In the genomic region with DNA sequence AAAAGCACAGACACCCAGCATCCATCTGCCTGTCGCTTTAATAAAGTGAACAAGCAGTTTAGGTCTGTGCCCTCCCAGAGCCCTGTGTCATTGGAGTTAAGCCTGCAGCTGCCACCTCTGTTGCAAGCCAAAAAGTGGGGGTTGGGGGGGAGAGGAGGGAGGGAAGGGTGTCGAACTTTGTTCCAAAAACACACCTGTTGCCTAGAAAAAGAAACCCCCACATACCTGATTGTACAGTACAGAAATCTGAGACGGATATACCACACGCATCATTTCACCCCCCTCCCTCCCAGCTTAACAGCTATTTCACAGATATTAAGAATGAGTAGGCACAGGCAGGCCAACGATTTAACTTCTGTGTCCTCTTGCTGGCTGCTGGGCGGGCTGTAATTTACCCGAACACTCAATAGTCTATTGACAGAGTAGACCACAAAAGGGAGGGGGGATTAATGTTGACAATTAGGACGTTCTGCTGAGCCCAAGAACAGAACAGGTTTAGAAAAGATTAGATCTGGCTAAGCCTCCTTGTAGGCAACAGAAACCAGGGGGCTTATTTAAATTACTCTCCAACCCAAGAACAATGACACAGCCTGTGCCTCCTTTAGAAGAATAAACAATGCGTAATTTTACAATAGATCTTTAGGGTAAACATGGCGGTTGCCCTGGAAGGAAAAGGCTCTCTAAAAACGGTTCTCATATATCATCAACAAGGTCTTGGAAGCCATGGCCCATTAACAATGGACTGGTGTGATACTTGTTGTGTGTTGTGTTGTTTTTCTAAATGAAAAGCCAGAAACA, we compare ENCODE assay signal across 8 mouse cellular contexts. TPM values are rescaled to one million over a fixed set of nuclear protein-coding genes. Genes with fewer than 3 reads are reported as not detected.
DNase-seq lines count a peak whose midpoint lies in the region; ATAC-seq lines count a peak whose summit lies in the region.

No protein-coding gene starts in this region.

- peaks cover 23% of the 10 kb centered on the region for H3K4me1 ChIP-seq in embryonic facial prominence, embryonic 10.5 days
- no peaks in the 10 kb centered on the region for H3K4me1 ChIP-seq in hindbrain, embryonic 11.5 days (replicated peaks; ENCODE audit: control insufficient read depth, insufficient read depth, low read length)
- H3K4me1 ChIP-seq in midbrain, embryonic 16.5 days (ENCODE audit: control insufficient read depth, insufficient read depth, low read length), result peaks cover 12% of the 10 kb centered on the region; the same call in 1 of the 2 replicates

- 10% methylated on average over 11 of the region's 11 CpGs for WGBS in embryonic facial prominence, embryonic 10.5 days
- 14% methylated on average over 11 of the region's 11 CpGs for WGBS in hindbrain, embryonic 11.5 days
- 5% methylated on average over 11 of the region's 11 CpGs for WGBS in midbrain, embryonic 16.5 days

- peak overlapping the region; percentile 24; the same call in 1 of the 2 replicates for H3K4me3 ChIP-seq in embryonic facial prominence, embryonic 10.5 days
- H3K4me3 ChIP-seq in hindbrain, embryonic 11.5 days (ENCODE audit: low read depth, low read length), result no peak overlapping the region
- H3K4me3 ChIP-seq in midbrain, embryonic 16.5 days (ENCODE audit: low read depth, low read length), result no peak overlapping the region

- no peak overlapping the region for H3K4me2 ChIP-seq in hindbrain, embryonic 11.5 days (replicated peaks; ENCODE audit: low read depth, low read length)
- H3K4me2 ChIP-seq in midbrain, embryonic 16.5 days (ENCODE audit: low read length), result peak overlapping the region; percentile 39

- no peak overlapping the region for H3K9ac ChIP-seq in hindbrain, embryonic 11.5 days (ENCODE audit: low read depth, low read length)
- H3K9ac ChIP-seq in midbrain, embryonic 16.5 days (ENCODE audit: low read depth, low read length), result 0 out of 2 replicates have a peak overlapping the region, but pooled peaks have one; percentile 6

- H3K36me3 ChIP-seq in embryonic facial prominence, embryonic 10.5 days (replicated peaks), result no peaks in the 10 kb centered on the region
- no peaks in the 10 kb centered on the region for H3K36me3 ChIP-seq in hindbrain, embryonic 11.5 days (ENCODE audit: control insufficient read depth, insufficient read depth, low read length)
- no peaks in the 10 kb centered on the region for H3K36me3 ChIP-seq in midbrain, embryonic 16.5 days (ENCODE audit: control insufficient read depth, insufficient read depth, low read length)

- no peaks in the 10 kb centered on the region for H3K9me3 ChIP-seq in embryonic facial prominence, embryonic 10.5 days
- H3K9me3 ChIP-seq in hindbrain, embryonic 11.5 days (ENCODE audit: control insufficient read depth, low read length), result no peaks in the 10 kb centered on the region
- H3K9me3 ChIP-seq in midbrain, embryonic 16.5 days (replicated peaks; ENCODE audit: control insufficient read depth, low read length, poor library complexity, severe bottlenecking), result no peaks in the 10 kb centered on the region

- 0 out of 2 replicates have a peak overlapping the region, but pooled peaks have one; percentile 55 for H3K27ac ChIP-seq in embryonic facial prominence, embryonic 10.5 days (replicated peaks)
- no peak overlapping the region for H3K27ac ChIP-seq in hindbrain, embryonic 11.5 days (ENCODE audit: low read depth, low read length)
- H3K27ac ChIP-seq in midbrain, embryonic 16.5 days (ENCODE audit: low read length), result no peak overlapping the region

- peaks cover 35% of the 10 kb centered on the region; the same call in 1 of the 2 replicates for H3K27me3 ChIP-seq in embryonic facial prominence, embryonic 10.5 days (replicated peaks; ENCODE audit: low read depth, poor library complexity, severe bottlenecking)
- H3K27me3 ChIP-seq in hindbrain, embryonic 11.5 days (ENCODE audit: control insufficient read depth, insufficient read depth, low read length), result no peaks in the 10 kb centered on the region
- no peaks in the 10 kb centered on the region for H3K27me3 ChIP-seq in midbrain, embryonic 16.5 days (ENCODE audit: control insufficient read depth, insufficient read depth, low read depth, low read length)

- peak; percentile 63 to 65 for DNase-seq in cerebellum, postnatal 10 days
- no peak for DNase-seq in cerebellum, adult 18-20 months
- peak; percentile 38 for DNase-seq in embryonic facial prominence, embryonic 10.5 days (ENCODE audit: low spot score)
- DNase-seq in hindbrain, embryonic 11.5 days (ENCODE audit: low spot score), result peak; percentile 53
- no peak for DNase-seq in layer of hippocampus, adult 9-11 months

- peak; percentile 67 for ATAC-seq in hindbrain, embryonic 11.5 days (ENCODE audit: low FRiP score)
- ATAC-seq in midbrain, embryonic 16.5 days, result peak; percentile 72
- no peak for ATAC-seq in CD4-positive, CD25-positive, alpha-beta regulatory T cell, adult 4 months
- ATAC-seq in megakaryocyte progenitor cell, adult 5-6 weeks (replicated peaks; ENCODE audit: poor library complexity), result no peak

RNA-seq across cellular contexts. Expression of a gene that starts 32.7 kb away (rescaled TPM):
- polyA plus RNA-seq in embryonic facial prominence, embryonic 10.5 days (2016; fragmentation: Nextera tagmentation; extraction: Ambion mirVana), result 3.9 and 4.2 TPM in 2 replicates
- polyA plus RNA-seq in hindbrain, embryonic 11.5 days (2014; fragmentation: Nextera tagmentation; extraction: Ambion mirVana), result 7.1 TPM in 2 replicates
- 15.9 and 16.2 TPM in 2 replicates for polyA plus RNA-seq in midbrain, embryonic 16.5 days (2015; fragmentation: Nextera tagmentation; extraction: Ambion mirVana)
- polyA plus RNA-seq in CD4-positive, CD25-positive, alpha-beta regulatory T cell, adult 4 months (2017; shearing (Covaris generic)), result under 1 TPM; 0.30 to 0.32 TPM
- 0.20 and 0.39 TPM in 2 replicates for total RNA-seq in megakaryocyte progenitor cell, adult 5-6 weeks (2015)
- 0.14 TPM in 1 of 2 replicates, not detected in the other for total RNA-seq in megakaryocyte progenitor cell, adult 5-6 weeks (2017)

Comparison
In these comparisons a context has a peak if more than half of its experiments do, and no peak if none do; other contexts are left out.
1. DNase-seq: peak in cerebellum, postnatal 10 days (2 of 2), embryonic facial prominence, embryonic 10.5 days (single experiment) and hindbrain, embryonic 11.5 days (single experiment); none in cerebellum, adult 18-20 months (0 of 2) and layer of hippocampus, adult 9-11 months (single experiment).
2. ATAC-seq: peak in hindbrain, embryonic 11.5 days (single experiment) and midbrain, embryonic 16.5 days (single experiment); none in CD4-positive, CD25-positive, alpha-beta regulatory T cell, adult 4 months (single experiment) and megakaryocyte progenitor cell, adult 5-6 weeks (single experiment).